Mouse (Mus musculus): ENCODE data around the gene Ntf3. TPM values are rescaled to one million over a fixed set of nuclear protein-coding genes. Genes with fewer than 3 reads are reported as not detected.

Ntf3 gene
- polyA plus RNA-seq (2015; fragmentation: Nextera tagmentation; extraction: Ambion mirVana), result 1.5 and 2.4 TPM in 2 replicates

DNA sequence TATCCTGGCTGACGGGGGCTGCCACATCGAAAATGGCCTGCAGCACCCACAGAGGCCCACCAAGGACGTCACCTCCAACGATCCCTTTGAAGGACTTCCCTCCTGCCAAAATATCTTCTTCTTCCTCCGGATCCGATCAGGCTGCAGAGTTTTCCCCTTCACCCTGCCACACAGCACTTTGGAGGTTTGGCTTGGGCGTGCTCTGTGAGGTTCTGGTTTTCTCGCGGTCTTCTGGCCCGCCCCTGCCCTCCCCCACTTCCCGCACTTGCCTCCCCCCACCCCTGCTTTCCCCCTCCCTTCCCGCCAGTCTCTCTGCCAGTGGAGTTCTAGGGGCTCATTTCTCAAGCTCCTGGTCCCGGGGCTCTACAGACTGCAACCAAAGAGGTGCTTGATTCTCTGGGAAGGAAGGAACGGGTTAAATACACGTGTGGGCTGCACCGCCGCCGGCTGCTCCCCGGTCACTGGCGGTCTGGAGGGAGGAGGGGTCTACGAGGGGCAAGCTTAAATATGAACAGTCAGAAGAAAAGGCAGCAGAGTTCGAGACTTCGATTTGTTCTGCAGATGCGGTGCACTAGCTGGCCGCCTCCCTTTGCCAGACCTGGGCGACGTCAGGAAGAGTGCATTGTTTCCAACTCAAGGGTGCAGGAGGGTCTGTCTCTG, at the start of gene Ntf3:
Gene Ntf3, minus strand, starts transcription at position 363 of the 660 bp plus-strand sequence.

